Mouse (Mus musculus) lung, postnatal 0 days (tissue): Measurements from ENCODE around the gene Arhgef11. TPM values are rescaled to one million over a fixed set of nuclear protein-coding genes. Genes with fewer than 3 reads are reported as not detected.

Source experiments
- ATAC-seq: fragments of 200-750 bp; cut with Nextera tagmentation; 2 replicates; pipeline ENCODE4 v1.8.0; 2017; ENCODE audit warnings: moderate library complexity
- DNase-seq: peaks from one replicate; pipeline ENCODE4 v3.0.0-alpha.2; 2016; ENCODE audit warnings: low spot score
- H3K27ac ChIP-seq: fragments of 300-500 bp; sonication (generic); 2 replicates; pipeline ENCODE4 v1.5.1; 2014; ENCODE audit warnings: antibody characterized with exemption, mild to moderate bottlenecking, low read length, mixed read lengths
- H3K27me3 ChIP-seq: fragments of 300-500 bp; sonication (generic); replicated peaks from 2 replicates; pipeline ENCODE4 v1.6.1; 2014; ENCODE audit warnings: low read length, mixed read lengths; ENCODE audit not compliant: insufficient read depth
- H3K36me3 ChIP-seq: fragments of 300-500 bp; sonication (generic); 2 replicates; pipeline ENCODE4 v1.6.1; 2014; ENCODE audit warnings: low read length, mixed read lengths; ENCODE audit not compliant: insufficient read depth
- H3K4me1 ChIP-seq: fragments of 300-500 bp; sonication (generic); 2 replicates; pipeline ENCODE4 v1.6.1; 2014; ENCODE audit warnings: antibody characterized with exemption, low read depth, low read length, mixed read lengths; ENCODE audit not compliant: insufficient read depth
- H3K4me2 ChIP-seq: fragments of 300-500 bp; sonication (generic); replicated peaks from 2 replicates; pipeline ENCODE4 v1.6.1; 2014; ENCODE audit warnings: low read depth, mild to moderate bottlenecking, low read length, moderate library complexity, mixed read lengths
- H3K4me3 ChIP-seq: fragments of 300-500 bp; sonication (generic); 2 replicates; pipeline ENCODE4 v1.5.1; 2014; ENCODE audit warnings: low read depth, low read length
- H3K9ac ChIP-seq: fragments of 300-500 bp; sonication (generic); replicated peaks from 2 replicates; pipeline ENCODE4 v1.6.1; 2014; ENCODE audit warnings: low read depth, mild to moderate bottlenecking
- H3K9me3 ChIP-seq: fragments of 300-500 bp; sonication (generic); 2 replicates; pipeline ENCODE4 v1.6.1; 2016; ENCODE audit warnings: low read length, mixed read lengths
- CTCF ChIP-seq: IDR thresholded peaks from 2 replicates; pipeline ENCODE4 v1.5.1; 2016; ENCODE audit warnings: antibody characterized with exemption, mild to moderate bottlenecking
- EP300 ChIP-seq: IDR thresholded peaks from 2 replicates; pipeline ENCODE4 v1.6.1; 2016; ENCODE audit warnings: antibody characterized with exemption, mild to moderate bottlenecking, control low read depth
- WGBS: fragments of 180-500 bp; shearing (Covaris S2); extraction: QIAGEN DNeasy Blood & Tissue Kit; methylation state at CpG from one replicate; pipeline ENCODE4 v1.1.7; 2014; 5-methylcytosine and 5-hydroxymethylcytosine counted together
- polyA plus RNA-seq: library from polyadenylated mRNA; unstranded; fragments of >200 nt; fragmentation: Nextera tagmentation; extraction: Ambion mirVana; gene quantifications from 2 replicates; pipeline ENCODE4 v1.2.1, GENCODE M21; 2015

Arhgef11 gene
- polyA plus RNA-seq, 1 experiment from 2014 or later = 9.8 TPM

DNA sequence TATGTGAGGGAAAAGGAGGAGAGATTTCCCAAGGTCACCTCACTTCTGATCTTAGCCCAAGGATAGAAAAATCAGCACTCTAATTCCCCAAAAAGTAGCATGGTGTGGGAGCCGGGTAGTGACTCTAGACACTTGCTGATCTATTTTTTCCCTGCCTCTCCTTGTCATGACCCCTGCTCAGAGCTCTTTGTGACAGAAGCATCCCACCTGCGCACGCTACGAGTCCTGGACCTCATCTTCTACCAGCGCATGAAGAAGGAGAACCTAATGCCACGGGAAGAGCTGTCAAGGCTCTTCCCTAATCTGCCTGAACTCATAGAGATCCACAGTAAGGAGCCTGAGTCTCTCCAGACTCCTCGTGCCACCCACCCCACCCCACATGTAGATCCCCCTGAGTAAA lies 108.8 kb downstream of the Arhgef11 start:
- no peaks in the 10 kb centered on the region for H3K4me1 ChIP-seq
- DNase-seq (no peak), ATAC-seq (no peak)
- H3K4me3 ChIP-seq = no peak overlapping the region
- H3K36me3 ChIP-seq = peaks cover 68% of the 10 kb centered on the region
- WGBS = 96% methylated on average over 7 of the region's 7 CpGs
- no peak overlapping the region for H3K4me2 ChIP-seq
- no peaks in the 10 kb centered on the region for H3K27me3 ChIP-seq
- no peaks in the 10 kb centered on the region for H3K9me3 ChIP-seq
- H3K9ac ChIP-seq = no peak overlapping the region
- no peak for TF ChIP-seq CTCF
- no peak for TF ChIP-seq EP300
- no peak overlapping the region for H3K27ac ChIP-seq

DNA sequence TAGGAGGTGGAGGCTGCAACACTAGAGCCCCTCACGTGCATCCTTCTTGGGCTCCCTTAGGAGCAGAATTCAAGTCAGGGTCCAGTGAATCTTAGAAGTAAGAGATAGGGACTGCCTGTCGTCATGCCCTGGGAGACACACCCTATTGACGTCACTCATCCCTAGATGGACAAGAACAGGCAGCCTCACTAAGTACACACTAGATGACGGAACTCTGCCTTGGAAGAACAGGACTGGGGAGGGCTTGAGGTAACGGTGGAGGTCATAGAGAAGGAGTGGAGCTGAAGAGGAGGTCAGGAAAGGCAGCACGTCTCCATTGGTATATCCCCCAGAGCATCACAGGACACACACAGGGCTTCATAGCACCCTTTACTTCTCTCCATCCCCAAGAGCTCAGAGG lies 111.3 kb downstream of the Arhgef11 start:
- 70% methylated on average over 6 of the region's 6 CpGs for WGBS

DNA sequence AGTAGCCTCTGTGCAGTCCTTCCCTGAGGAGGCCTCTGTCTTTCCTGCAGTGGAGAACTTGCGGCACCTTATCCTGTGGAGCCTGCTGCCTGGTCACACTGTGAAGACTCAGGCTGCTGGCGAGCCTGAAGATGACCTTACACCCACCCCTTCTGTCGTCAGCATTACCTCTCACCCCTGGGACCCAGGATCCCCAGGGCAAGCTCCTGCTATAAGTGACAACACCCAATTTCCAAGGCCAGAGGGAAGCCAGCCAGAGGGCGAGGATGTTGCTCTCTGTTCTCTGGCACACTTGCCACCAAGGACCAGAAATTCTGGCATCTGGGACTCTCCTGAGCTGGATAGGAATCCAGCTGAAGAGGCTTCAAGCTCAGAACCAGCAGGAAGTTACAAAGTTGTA lies 115.7 kb downstream of the Arhgef11 start:
- no peak for DNase-seq
- TF ChIP-seq CTCF = no peak
- TF ChIP-seq EP300 = no peak
- Histone ChIP-seq H3K9me3 (no peaks in the 10 kb centered on the region), H3K36me3 (peaks cover 60% of the 10 kb centered on the region), H3K27me3 (no peaks in the 10 kb centered on the region), H3K27ac (no peak overlapping the region), H3K9ac (no peak overlapping the region), H3K4me1 (no peaks in the 10 kb centered on the region), H3K4me2 (no peak overlapping the region), H3K4me3 (no peak overlapping the region)
- 73% methylated on average over 4 of the region's 4 CpGs for WGBS
- no peak for ATAC-seq

More for the DNA sequence above, 111.3 kb downstream of the Arhgef11 start:
- Histone ChIP-seq H3K27me3 (no peaks in the 10 kb centered on the region), H3K4me1 (no peaks in the 10 kb centered on the region), H3K9ac (no peak overlapping the region), H3K27ac (no peak overlapping the region), H3K9me3 (no peaks in the 10 kb centered on the region), H3K4me2 (no peak overlapping the region), H3K4me3 (no peak overlapping the region), H3K36me3 (peaks cover 71% of the 10 kb centered on the region)
- DNase-seq = no peak
- TF ChIP-seq CTCF (no peak), EP300 (no peak)
- ATAC-seq = no peak

DNA sequence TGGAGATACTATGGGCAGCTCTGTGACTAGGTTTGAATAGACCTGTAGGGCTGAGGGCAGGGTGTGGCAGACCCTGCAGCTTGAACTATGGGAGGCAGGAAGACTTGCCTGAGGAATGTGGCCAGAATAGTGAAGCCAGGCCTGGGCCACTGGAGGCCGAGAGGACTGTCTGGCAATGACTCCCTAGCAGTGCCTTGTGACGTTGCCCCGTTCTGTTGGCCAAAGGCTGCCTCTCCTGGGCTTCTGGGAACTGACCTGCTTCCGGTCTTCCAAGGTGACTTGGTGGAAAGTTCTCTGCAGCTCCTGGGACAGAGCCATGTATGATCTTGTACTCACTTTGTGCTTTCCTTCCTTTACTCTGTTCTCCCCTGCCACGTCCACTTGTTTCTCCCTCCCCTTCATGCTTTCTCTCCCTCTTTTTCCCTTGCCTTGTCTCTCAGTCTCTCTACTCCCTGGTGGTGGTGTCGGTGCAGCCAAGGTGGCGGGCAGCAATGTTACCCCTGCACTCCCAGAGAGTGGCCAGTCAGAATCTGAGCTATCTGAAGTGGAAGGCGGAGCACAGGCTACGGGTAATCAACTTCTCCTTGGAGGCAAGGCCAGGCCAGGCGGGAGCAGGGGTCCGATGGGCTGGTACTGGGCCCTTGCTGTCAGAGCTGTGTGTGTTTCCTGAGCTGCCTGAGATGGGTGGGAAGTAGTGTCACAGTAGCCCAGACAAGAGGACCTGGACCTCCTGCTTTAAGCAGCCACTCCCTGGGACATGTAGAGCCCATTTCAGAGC lies 116.8 kb downstream of the Arhgef11 start:
- Histone ChIP-seq H3K36me3 (peaks cover 52% of the 10 kb centered on the region), H3K9me3 (no peaks in the 10 kb centered on the region), H3K27me3 (no peaks in the 10 kb centered on the region), H3K4me1 (no peaks in the 10 kb centered on the region), H3K4me3 (no peak overlapping the region), H3K9ac (no peak overlapping the region), H3K4me2 (no peak overlapping the region), H3K27ac (no peak overlapping the region)
- TF ChIP-seq CTCF (no peak), EP300 (no peak)
- no peak for DNase-seq
- 78% methylated on average over 11 of the region's 11 CpGs for WGBS
- no peak for ATAC-seq

DNA sequence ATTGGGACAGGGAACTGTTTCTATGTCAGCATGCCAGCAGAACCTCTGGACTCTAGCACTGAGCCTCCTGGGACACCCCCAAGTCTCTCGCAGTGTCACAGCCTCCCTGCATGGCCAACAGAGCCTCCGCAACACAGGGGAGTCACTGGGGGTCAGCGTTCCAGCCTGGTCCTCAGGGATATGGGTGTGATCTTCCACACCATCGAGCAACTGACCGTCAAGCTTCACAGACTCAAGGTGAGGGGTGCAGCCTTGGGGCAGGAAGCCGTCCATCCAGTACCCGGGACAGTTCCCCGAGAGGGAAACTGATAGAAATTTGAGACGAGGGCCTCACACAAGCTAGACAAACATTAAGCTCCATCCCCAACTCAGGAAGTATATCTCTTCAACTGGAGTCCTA lies 118.0 kb downstream of the Arhgef11 start:
- no peak overlapping the region for H3K4me3 ChIP-seq
- no peaks in the 10 kb centered on the region for H3K4me1 ChIP-seq
- TF ChIP-seq CTCF (no peak), EP300 (no peak)
- H3K36me3 ChIP-seq = peaks cover 41% of the 10 kb centered on the region; the same call in 1 of the 2 replicates
- WGBS = 62% methylated on average over 9 of the region's 9 CpGs
- no peaks in the 10 kb centered on the region for H3K27me3 ChIP-seq
- DNase-seq (no peak), ATAC-seq (no peak)
- H3K4me2 ChIP-seq = no peak overlapping the region
- no peaks in the 10 kb centered on the region for H3K9me3 ChIP-seq
- H3K9ac ChIP-seq = no peak overlapping the region
- H3K27ac ChIP-seq = no peak overlapping the region

DNA sequence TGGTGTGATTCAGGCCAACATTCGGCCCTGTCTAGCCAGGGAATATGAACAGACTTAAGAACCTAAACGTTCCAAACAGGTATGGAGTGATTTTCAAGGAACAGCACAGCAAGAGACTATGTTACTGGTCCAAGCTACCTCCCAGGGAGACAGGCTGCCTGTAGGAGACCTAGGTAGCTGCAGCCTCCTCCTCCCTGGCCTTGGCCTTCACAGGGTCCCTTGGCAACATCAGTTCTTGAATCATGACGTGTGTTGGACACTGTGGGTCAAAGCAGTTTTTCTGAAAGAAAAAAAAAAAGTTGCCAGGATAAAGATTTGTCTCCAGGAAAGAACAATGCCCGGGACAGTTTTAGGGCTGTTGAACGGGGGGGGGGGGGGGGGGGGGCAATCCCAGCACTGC lies 121.5 kb downstream of the Arhgef11 start:
- no peak overlapping the region for H3K4me3 ChIP-seq
- ATAC-seq (no peak), DNase-seq (no peak)
- WGBS = 80% methylated on average over 5 of the region's 5 CpGs
- no peaks in the 10 kb centered on the region for H3K27me3 ChIP-seq
- TF ChIP-seq CTCF (no peak), EP300 (no peak)
- no peak overlapping the region for H3K27ac ChIP-seq
- no peaks in the 10 kb centered on the region for H3K9me3 ChIP-seq
- no peak overlapping the region for H3K4me2 ChIP-seq
- H3K9ac ChIP-seq = no peak overlapping the region
- H3K36me3 ChIP-seq = peaks cover 21% of the 10 kb centered on the region; the same call in 1 of the 2 replicates
- no peaks in the 10 kb centered on the region for H3K4me1 ChIP-seq
